Mouse (Mus musculus) liver, postnatal 0 days (tissue): ENCODE results near the gene Bicra.

Source experiments
- CTCF ChIP-seq: sonication (generic); IDR thresholded peaks from 2 replicates; pipeline ENCODE4 v1.5.1; 2016; ENCODE audit warnings: antibody characterized with exemption, low read depth
- EP300 ChIP-seq: IDR thresholded peaks from 2 replicates; pipeline ENCODE4 v1.6.1; 2016; ENCODE audit warnings: antibody characterized with exemption, low read depth, mild to moderate bottlenecking

GRCm38 (mm10) chr7:15991764-15992163 is 56.0 kb downstream of the Bicra start:
- TF ChIP-seq CTCF (no peak), EP300 (no peak)
